Mouse (Mus musculus) induced T-regulatory cell, adult 2 months (primary cell): ENCODE measurements around the gene Kalrn.

ENCODE experiments used
- DNase-seq: peaks from one replicate; pipeline ENCODE4 v3.0.0-alpha.2; 2012; ENCODE audit warnings: low read depth

Gene Kalrn

GRCm38 (mm10) chr16:33938311-33939132 lies 634.8 kb downstream of the Kalrn start:
- no peak for DNase-seq

- no peak for DNase-seq
Measured at GRCm38 (mm10) chr16:33937567-33937966, 635.8 kb downstream of the Kalrn start.

GRCm38 (mm10) chr16:33936885-33937284 lies 636.4 kb downstream of the Kalrn start:
- no peak for DNase-seq

DNA sequence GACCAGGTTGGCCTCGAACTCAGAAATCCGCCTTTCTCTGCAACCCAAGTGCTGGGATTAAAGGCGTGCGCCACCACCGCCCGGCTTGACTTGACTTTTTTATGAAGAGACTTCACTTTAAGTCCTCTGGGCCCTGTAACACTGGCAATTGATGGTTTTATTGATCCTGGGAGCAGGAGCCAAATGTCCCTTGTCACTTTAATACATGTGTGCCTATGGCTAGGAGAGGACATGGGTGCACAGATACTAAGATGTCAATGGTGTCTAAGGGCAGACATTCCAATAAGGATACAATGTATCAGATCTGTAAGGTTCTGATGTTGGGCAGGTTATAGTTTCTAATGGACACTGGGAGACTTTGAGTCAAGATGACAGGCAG lies 637.9 kb downstream of the Kalrn start:
- DNase-seq, result no peak

- DNase-seq, result no peak
Measured at GRCm38 (mm10) chr16:33934701-33935406, 638.5 kb downstream of the Kalrn start.

GRCm38 (mm10) chr16:33933411-33933810 lies 639.9 kb downstream of the Kalrn start:
- DNase-seq, result no peak

GRCm38 (mm10) chr16:33932126-33932525 lies 641.2 kb downstream of the Kalrn start:
- no peak for DNase-seq

DNA sequence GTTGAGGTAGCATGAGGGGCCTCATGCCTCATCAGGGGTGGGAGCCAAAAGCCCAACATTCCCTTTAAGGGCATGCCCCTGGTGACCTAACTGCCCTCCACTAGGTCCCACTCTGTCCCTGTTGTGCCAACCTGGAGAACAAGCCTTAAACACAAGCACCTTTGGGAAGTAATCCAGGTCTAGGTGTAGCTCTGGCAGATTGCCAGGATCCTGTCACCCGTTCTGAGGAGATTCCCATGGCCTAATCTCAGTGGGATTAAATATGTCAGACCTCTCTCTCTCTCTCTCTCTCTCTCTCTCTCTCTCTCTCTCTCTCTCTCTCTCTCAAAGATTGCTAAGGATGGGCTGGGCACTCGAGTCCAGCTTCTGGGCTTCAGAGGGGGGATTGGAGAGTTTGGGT lies 641.6 kb downstream of the Kalrn start:
- DNase-seq, result no peak

- no peak for DNase-seq
Measured at GRCm38 (mm10) chr16:33930785-33931184, 642.5 kb downstream of the Kalrn start.

GRCm38 (mm10) chr16:33928788-33929462 lies 644.4 kb downstream of the Kalrn start:
- no peak for DNase-seq

GRCm38 (mm10) chr16:33927263-33927824 lies 646.0 kb downstream of the Kalrn start:
- DNase-seq, result no peak

DNA sequence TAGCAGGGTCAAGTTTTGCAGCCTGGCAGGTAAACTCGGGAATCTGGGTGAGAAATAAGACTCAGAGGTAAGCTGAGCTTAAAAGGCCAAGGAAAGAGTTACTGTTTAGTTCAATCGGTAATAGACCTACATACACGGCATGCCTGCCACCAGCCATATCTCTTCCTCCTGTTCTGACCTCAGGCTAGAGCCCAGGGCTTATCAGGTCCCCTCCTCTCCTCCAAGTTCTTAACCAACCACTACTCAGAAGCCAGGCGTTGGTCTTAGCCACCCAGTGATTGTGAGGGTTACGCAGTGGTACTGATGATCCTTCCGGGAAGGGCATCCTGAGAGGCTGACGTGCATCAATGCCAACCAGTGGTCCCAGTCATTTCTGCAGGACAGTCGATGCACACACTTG lies 649.6 kb downstream of the Kalrn start:
- no peak for DNase-seq

GRCm38 (mm10) chr16:33923001-33923316 lies 650.4 kb downstream of the Kalrn start:
- DNase-seq, result no peak

- DNase-seq, result no peak
Measured at GRCm38 (mm10) chr16:33922111-33923000, 651.0 kb downstream of the Kalrn start.

GRCm38 (mm10) chr16:33921514-33921913 lies 651.8 kb downstream of the Kalrn start:
- DNase-seq, result no peak
